Mouse (Mus musculus) gastrocnemius, postnatal 25 days (tissue): ENCODE results near the gene Ctnnbip1. TPM values are rescaled to one million over a fixed set of nuclear protein-coding genes. Genes with fewer than 3 reads are reported as not detected.

Source experiments
- microRNA-seq, 2 experiments: library from miRNA; unstranded; fragments of <30 nt; microRNA quantifications; one replicate each; pipeline ENCODE4 v1.2.0; 2021; ENCODE audit warnings: borderline replicate concordance in 2 of 2
- total RNA-seq, 2 experiments: library from RNA; stranded (reverse); gene quantifications; 1 replicate in 1 of 2; 2 replicates in 1 of 2; pipeline ENCODE4 v1.2.3; 2021

The Ctnnbip1 gene
- total RNA-seq, 2 experiments from 2014 or later, result 24.7 to 29.6 TPM

Small RNA genes lying within 50 kb of the gene (microRNA-seq; reads per million reads assigned to microRNA genes)
- 0 reads per million in 2 experiments for gene Mir5616

Other genes with a start within 250 kb of the Ctnnbip1 start
- 100 to 1,000 TPM; 304 to 308 TPM for gene Kif1b, start 210.5 kb upstream of the Ctnnbip1 start, total RNA-seq
- 10 to 100 TPM; 32.2 to 36.3 TPM for gene Ube4b, start 91.5 kb upstream of the Ctnnbip1 start, total RNA-seq
- gene Rbp7, start 63.3 kb upstream of the Ctnnbip1 start, total RNA-seq, result 10 to 100 TPM; 17.5 to 23.0 TPM
- not detected for gene Tmem274, start 40.9 kb upstream of the Ctnnbip1 start, total RNA-seq
- gene Nmnat1, start 33.0 kb upstream of the Ctnnbip1 start, total RNA-seq, result 10 to 100 TPM; 22.8 to 23.4 TPM
- gene Lzic, start 33.0 kb upstream of the Ctnnbip1 start, total RNA-seq, result 10 to 100 TPM; 12.5 to 13.0 TPM
- 10 to 100 TPM; 29.0 to 29.1 TPM for gene Clstn1, start 68.2 kb downstream of the Ctnnbip1 start, total RNA-seq
- gene Pik3cd, start 184.3 kb downstream of the Ctnnbip1 start, total RNA-seq, result 1 to 10 TPM; 8.1 to 9.8 TPM
- gene Tmem201, start 219.8 kb downstream of the Ctnnbip1 start, total RNA-seq, result 10 to 100 TPM; 36.2 to 38.1 TPM